Mouse (Mus musculus): ENCODE data around the gene Coro2b.

DNA sequence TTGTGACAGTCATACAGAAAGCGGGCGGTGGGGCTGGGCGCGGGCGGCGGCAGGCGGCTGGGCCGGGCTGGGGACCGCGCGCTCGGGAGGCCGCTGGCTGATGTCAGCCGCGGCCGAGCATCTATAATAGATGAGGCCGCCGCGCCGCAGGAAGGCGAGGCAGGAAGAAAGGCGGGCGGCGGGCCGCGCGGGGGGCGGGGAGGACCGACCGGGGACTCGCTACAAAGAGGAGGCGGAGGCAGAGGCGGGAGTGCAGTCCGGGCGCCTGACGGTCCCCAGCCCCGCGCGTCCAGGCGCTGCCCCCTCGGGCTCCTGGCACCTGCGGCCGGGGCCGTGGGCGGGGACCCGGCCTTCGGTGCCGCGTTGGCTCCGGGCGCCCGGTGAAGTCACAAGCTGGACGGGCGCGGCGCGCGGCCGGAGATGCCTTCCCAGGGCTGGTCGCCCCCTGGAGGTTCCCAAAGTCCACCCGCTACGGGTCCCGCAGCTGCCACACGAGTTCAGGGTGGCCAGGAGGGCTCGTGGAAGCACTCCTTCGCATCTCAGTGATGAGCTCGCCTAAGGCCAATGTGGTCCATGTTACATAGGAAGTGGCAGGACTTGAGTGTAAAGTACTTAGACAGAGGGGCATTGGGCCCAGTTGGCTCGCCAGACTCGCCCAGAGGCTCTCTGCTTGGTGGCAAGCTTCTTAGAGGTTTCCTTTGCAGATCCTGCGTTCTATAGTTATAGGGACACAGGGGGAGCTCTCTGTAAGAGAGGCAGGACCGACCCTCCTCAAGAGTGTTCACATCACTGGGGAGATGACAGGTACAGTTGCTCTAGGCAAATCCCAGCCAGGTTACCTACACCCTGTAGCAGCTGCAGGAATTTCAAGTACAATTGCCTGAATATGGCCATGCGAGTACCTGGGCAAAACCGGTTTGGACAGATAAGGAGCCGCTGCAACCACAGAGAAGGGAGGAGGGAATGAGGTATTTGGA, at the start of gene Coro2b:
- TF ChIP-seq GATA1 (IDR thresholded peaks at IDR 0.05; ENCODE audit: borderline replicate concordance, low read length): no peak
- no peak for TF ChIP-seq FLI1 (IDR thresholded peaks at IDR 0.05; ENCODE audit: low read length)

All from megakaryocyte, embryonic 14.5 days (primary cell).